Mouse (Mus musculus): ENCODE measurements around the gene Dclk1.

Gene Dclk1

GRCm38 (mm10) chr3:55587972-55588946, 346.1 kb downstream of the Dclk1 start:
- peak; percentile 24 for DNase-seq (ENCODE audit: inconsistent ontology term)

Measured in Muller cell, postnatal 12 days (primary cell).